Mouse (Mus musculus): ENCODE measurements at regions not wholly inside any gene's neighbourhood (a gene's known extent, or its start where the extent isn't known, plus 50 kb on each side); places are given as distances from the start of the nearest gene placed in this dataset.

GRCm38 (mm10) chr13:31423599-31423998 is 132.3 kb upstream of the Foxq1 start:
- TF ChIP-seq CTCF (IDR thresholded peaks at IDR 0.05; ENCODE audit: low read depth, low read length): no peak
- TF ChIP-seq GATA1 (IDR thresholded peaks at IDR 0.05; ENCODE audit: borderline replicate concordance, low read length): no peak
- no peak for TF ChIP-seq POLR2AphosphoS5 (IDR thresholded peaks at IDR 0.05; ENCODE audit: insufficient replicate concordance, low read depth, low read length)
- TF ChIP-seq GATA2 (IDR thresholded peaks at IDR 0.05; ENCODE audit: borderline replicate concordance, low read depth, low read length): no peak
